Mouse (Mus musculus): ENCODE results near the gene Cntnap5a.

Cntnap5a gene

DNA sequence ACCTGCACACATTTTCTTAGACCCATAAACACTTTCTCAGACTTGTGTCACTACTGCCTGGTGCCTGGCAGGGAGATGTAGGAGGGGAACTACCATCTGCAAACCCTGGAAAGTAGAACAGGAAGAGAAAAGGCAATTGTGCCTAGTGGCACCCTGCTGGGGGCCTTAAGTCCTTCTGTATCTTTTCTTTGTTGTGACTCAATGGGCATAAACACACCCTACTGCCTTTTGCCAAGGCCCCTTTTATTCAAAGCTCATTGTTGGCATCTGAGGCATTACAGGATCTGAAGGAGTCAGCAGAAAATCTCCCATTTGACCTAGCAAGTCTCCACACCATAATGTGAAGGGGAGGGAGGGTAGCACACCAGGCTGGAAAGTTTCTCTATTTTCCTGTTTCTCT is 682.2 kb downstream of the Cntnap5a start:
- no peak for DNase-seq (ENCODE audit: low read depth)

DNA sequence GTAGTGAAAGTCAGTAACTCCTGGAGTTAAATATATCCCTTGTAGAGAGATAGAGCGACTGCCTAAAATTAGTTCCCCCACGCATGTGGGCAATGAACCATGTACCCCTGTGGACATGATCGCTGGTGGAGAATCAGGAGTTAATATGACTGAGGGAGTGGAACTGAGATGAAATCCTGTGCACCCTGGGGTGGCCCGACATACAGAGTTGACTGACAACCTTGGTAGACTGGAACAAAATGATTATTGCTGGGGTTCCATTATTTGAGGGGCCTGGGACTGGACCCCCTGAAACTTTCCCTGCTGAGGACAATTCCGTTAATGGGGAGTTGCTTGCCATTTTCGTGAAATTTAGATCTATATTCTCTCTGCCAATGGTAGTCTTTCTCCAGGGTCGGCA is 683.0 kb downstream of the Cntnap5a start:
- no peak for DNase-seq (ENCODE audit: low read depth)

DNA sequence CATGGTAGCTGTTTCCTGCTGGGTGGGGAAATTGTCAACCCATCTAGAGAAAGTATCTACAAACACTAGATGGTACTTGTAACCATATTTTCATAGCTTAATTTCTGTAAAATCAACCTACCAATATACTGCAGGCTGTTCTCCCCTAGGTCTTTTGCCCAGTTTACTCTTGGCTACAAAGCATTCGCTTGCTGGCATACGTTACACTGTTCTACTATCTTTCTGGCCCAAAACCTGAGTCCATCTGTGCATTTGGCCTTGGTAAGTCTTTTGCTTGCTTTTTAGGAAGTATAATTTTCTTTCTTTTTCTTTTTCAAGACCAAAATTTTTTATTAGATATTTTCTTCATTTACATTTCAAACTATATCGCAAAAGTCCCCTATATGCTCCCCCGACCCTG is 686.3 kb downstream of the Cntnap5a start:
- no peak for DNase-seq (ENCODE audit: low read depth)

DNA sequence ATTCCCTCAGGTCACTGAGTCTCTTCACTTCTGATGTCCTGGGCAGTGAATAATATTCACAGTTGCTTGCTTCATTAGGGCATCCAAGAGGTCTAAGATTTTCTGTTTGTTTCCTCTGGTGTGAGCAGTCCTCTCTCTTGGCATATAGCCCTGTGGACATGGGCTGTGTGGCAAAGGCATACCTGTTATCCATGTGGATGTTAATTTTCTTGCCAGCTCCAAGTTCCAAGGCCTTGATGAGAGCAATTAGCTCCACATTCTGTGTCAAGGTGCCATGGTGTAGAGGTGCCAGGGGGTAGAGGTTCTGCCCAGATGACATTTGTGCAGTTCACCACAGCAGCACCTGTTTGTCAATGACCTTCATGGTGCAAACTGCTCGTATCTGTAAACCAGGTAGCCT is 689.0 kb downstream of the Cntnap5a start:
- DNase-seq (ENCODE audit: low read depth): no peak

DNA sequence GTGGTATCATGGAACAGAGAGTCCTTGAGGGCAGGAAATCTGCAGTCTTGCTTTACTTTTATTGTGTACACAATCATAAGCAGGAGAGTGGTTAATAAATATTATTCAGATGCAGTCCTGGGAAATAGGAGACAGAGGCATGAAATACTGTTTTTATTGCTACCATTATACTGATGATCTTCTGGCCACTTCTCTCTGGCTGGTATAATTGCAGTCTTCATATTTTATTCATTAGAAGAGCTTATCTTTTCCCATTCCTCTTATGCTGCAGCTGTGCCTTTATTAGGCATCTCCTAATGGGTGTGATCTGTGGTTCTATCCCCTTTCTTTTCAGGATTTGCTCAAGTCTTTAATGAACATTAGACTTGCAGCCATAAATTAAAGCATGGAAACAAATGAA is 707.8 kb downstream of the Cntnap5a start:
- no peak for DNase-seq (ENCODE audit: low read depth)

DNA sequence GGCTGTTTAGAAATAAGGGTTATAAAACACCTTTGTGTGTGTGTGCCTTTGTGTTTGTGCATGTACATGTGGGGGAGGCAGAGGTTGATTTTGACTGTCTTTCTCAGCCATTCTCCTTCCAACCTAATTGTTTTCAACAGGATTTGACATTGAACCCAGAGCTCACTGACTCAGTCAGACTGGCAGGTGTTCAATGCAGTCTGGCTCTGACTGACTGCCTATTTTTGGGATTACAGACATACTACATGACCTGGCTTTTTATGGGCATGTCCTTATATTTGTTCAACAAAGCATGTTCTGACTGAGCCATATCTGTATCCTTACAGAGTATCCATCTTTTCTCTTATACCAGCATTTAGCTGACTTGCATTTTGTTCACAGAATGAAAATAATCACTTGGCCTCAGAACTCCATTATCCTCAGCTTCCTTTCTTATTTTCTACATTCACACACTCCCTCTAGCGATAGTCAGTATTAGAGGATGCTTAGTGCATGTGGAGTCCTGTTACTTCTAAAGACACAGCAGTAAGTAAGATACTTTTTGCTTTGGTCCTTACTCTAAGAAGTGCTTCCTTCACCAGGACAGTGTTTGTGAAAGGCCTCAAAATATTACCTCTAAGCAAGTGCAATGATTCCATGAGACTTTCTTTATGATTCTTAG is 717.6 kb downstream of the Cntnap5a start:
- DNase-seq (ENCODE audit: low read depth): no peak

DNA sequence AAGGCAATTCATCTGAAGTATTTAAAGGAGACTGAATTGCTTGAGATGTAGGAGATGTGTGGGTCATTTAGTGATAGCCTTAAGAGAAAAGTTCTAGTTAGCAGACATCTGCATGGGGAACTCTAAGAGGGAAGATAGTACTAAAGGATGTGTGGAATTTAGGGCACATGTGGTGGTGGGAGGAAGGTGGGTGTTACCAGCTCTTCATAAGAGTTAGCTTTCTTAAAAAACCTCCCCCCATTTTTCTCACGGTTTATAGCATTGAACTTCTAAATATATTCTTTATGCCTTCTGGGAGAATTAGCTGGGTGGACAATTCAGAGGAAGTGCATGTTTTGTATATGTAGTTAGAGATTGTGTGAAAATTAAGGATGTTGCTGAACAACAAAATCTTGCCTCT is 725.3 kb downstream of the Cntnap5a start:
- no peak for DNase-seq (ENCODE audit: low read depth)

DNA sequence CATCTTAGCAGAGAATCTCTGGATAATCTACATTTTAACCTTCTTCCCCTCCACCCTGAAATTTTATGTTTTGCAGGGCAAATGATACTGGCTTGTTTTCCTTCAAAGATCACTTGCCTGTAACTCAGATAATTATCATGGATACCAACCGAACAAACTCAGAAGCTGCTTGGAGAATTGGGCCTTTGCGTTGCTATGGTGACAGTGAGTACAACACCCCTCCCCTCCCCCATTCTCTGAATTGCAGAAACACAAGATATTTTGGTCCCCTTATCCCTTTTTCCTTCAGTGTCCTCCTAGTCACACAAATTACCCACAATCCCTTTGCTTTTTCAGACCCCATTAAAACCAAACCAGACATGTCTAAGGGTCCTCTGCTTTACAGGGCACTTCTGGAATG is 743.8 kb downstream of the Cntnap5a start:
- DNase-seq (ENCODE audit: low read depth): no peak

DNA sequence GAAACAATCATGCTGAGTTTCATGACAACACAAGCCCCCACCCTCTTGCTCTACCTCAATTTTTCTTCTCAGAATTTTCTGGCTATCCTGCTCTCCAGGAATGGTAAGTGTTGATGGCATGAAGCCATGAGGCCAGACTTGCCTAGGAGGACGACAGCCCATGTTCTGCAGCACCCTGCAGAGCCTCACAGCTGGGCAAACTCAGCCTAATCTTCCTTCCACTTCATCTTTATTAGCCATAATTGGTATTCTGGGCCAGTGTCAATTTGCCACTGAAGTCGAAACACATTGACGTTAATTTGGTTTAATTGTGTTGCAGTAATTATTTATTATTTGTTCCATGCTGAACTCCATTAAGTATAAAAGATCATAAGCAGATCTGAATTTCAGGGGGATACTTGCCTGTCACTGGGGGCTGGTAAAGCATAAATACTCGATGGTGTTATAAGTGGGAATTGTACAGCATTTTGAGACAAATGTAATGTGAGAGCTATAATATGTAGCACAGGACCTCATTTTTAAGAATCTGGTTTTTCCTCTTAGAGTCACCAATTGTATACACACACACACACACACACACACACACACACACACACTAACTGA is 770.7 kb downstream of the Cntnap5a start:
- no peak for DNase-seq (ENCODE audit: low read depth)

DNA sequence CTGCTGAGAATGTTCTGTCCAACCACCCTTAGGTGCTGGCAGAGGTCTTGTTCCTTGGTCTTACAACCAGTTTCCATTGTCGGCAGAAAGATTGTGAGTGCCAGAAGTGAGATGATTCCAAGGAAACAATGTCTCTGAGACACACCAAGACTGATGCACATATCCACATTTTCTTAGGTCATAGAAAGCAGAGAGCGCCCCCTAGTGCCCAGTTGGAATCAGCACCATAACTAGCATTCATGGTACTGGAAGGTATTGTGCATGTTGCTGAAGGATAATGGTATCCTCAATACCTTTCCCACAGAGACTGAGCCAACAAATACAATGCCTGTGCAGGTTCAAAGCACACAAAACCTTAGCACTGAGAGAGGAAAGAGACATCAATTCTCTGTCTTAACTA is 793.1 kb downstream of the Cntnap5a start:
- DNase-seq (ENCODE audit: low read depth): peak; percentile 46

DNA sequence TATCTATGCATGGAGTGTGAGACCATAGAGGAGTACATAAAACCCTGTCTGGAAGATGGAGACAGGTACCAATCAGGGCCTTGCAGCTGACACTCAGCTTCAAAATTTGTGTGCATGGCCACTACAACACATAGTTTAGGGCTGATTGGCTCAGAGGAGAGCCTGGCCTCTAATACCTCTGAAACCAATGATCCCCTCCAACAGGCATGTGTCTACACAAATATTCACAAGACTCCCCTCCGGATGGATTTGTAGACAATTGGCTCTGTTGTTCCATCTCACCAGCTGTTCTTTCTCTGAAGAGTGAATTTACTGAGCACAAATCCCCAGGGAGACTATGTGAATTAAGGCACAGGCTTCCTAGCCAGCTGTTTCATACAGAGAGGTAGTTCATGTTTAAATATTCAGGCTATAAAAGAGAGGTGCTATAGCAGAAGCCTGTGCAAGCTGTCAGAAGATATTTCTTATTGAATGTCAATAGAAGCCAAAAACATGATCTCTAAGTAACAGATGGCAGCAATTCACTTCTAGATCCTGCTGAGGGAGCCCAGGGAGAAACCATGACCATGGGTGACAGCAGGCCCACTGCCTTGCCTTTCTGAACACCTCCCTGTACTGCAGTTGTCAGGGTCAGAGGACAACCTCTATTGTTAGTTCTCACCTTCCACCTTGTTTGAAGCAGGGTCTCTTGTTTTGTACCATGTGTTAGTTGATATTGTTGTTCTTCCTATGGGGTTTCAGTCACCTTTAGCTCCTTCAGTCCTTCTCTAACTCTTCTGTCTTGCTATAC is 804.4 kb downstream of the Cntnap5a start:
- no peak for DNase-seq (ENCODE audit: low read depth)

DNA sequence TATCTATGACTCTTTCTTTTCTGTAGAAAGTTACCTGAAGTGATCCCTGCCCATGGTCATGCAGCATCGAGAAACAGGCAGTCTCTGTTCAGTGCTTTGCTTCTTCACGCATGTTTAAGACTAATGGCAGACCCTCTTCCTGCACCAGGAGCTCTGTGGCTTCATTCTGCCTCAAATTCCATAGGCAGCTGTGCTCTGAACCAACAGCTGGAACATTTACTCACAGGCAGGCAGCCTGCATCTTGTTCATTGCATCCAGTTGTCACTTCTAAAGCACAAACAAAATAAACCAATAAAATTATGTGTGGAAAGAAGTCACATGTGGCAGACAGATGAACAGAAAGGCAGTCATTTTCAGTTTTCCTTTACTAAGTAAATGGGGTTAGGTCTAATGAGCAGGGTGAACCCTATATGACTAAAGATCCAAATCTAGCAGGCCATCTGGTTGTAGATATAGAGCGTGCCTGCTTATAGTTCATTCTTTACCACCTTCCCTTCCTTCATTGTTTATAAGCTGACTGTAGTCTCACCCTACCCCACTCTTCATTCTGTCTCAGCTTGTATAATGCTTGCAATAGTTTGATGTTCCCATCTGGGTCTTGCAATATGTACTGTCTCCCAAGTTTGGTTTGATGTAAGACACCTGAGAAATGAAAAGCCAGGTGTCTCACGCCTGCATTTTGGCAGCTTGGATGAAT is 893.6 kb downstream of the Cntnap5a start:
- DNase-seq (ENCODE audit: low read depth): no peak

DNA sequence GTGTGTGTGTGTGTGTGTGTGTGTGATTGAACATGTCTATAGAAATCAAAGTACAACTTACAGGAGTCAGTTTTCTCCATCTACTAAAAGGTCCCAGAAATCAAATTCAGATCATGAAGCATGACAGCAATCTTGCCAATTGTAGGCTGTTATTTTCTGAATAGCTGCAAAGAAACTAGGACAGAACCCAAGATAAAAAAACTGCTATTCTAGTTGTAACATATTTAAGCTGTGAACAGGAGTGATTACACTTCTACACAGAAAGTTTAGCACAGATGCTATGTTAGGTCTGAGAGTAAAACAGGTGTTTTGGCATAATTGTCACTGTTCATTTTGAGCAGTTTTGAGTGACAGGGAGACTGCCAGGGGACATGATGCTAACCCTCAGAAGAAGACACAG is 931.7 kb downstream of the Cntnap5a start:
- no peak for DNase-seq (ENCODE audit: low read depth)

Measured in 416B (cell line).